Mouse (Mus musculus) cerebellum, postnatal 25 days (tissue): ENCODE data around the gene Casp2.

ENCODE experiments used
- DNase-seq, 2 experiments: peaks; one replicate each; pipeline ENCODE4 v3.0.0; 2021; ENCODE audit warnings: mixed read lengths in 2 of 2

Gene Casp2

GRCm38 (mm10) chr6:42264626-42265312, at the start of gene Casp2:
TSS of gene Casp2 (plus strand) at chr6:42264985.
- peak; percentile 98 to 99 for DNase-seq

GRCm38 (mm10) chr6:42215028-42215427, 49.8 kb upstream of the Casp2 start, which contains the start of gene Tas2r144:
TSS of gene Tas2r144 (plus strand) at chr6:42215328.
- no peak for DNase-seq

- DNase-seq, result peak in 1 of 2 experiments; percentile 8
Observed at GRCm38 (mm10) chr6:42222286-42222685, 42.5 kb upstream of the Casp2 start.

GRCm38 (mm10) chr6:42225046-42225445, 39.7 kb upstream of the Casp2 start:
- no peak for DNase-seq

- peak; percentile 62 to 83 for DNase-seq
Observed at GRCm38 (mm10) chr6:42227240-42228101, 37.3 kb upstream of the Casp2 start.

GRCm38 (mm10) chr6:42229610-42230009, 35.2 kb upstream of the Casp2 start:
- DNase-seq, result no peak

GRCm38 (mm10) chr6:42231191-42231590, 33.6 kb upstream of the Casp2 start:
- DNase-seq, result no peak

- DNase-seq, result no peak
Observed at GRCm38 (mm10) chr6:42237276-42237805, 27.4 kb upstream of the Casp2 start.

GRCm38 (mm10) chr6:42241311-42242045, 23.3 kb upstream of the Casp2 start:
- no peak for DNase-seq

- peak; percentile 75 to 84 for DNase-seq
Observed at GRCm38 (mm10) chr6:42245711-42246353, 19.0 kb upstream of the Casp2 start, which contains the start of gene Gstk1. TSS of gene Gstk1 (plus strand) at chr6:42245935.

- no peak for DNase-seq
Observed at GRCm38 (mm10) chr6:42247173-42247572, 17.6 kb upstream of the Casp2 start.

GRCm38 (mm10) chr6:42247981-42248380, 16.8 kb upstream of the Casp2 start:
- no peak for DNase-seq

- DNase-seq, result no peak
Observed at GRCm38 (mm10) chr6:42251791-42252190, 13.0 kb upstream of the Casp2 start.

GRCm38 (mm10) chr6:42253103-42253502, 11.7 kb upstream of the Casp2 start:
- no peak for DNase-seq

- DNase-seq, result peak in 1 of 2 experiments; percentile 61
Observed at GRCm38 (mm10) chr6:42257303-42257863, 7.4 kb upstream of the Casp2 start.

GRCm38 (mm10) chr6:42260430-42260829, 4.4 kb upstream of the Casp2 start:
- DNase-seq, result no peak

GRCm38 (mm10) chr6:42261524-42262170, 3.1 kb upstream of the Casp2 start, which contains the start of gene Tmem139:
TSS of gene Tmem139 (plus strand) at chr6:42261970.
- no peak for DNase-seq

GRCm38 (mm10) chr6:42265391-42266330, 876 bp downstream of the Casp2 start:
- peak in 1 of 2 experiments; percentile 11 for DNase-seq

GRCm38 (mm10) chr6:42270817-42271216, 6.0 kb downstream of the Casp2 start:
- DNase-seq, result no peak

- DNase-seq, result no peak
Observed at GRCm38 (mm10) chr6:42276151-42276550, 11.4 kb downstream of the Casp2 start.
